Mouse (Mus musculus): ENCODE results near the gene Mphosph9. TPM values are rescaled to one million over a fixed set of nuclear protein-coding genes. Genes with fewer than 3 reads are reported as not detected.
A peak's percentile ranks its signal among the peaks of the same experiment; 100 is the strongest.
"Not testable (repeated sequence)": the region's sequence is repeated elsewhere in the genome, so short reads cannot be mapped to it uniquely, and the experiment has no call there.

Mphosph9 gene
- polyA plus RNA-seq, 1 experiment = 4.4 TPM

DNA sequence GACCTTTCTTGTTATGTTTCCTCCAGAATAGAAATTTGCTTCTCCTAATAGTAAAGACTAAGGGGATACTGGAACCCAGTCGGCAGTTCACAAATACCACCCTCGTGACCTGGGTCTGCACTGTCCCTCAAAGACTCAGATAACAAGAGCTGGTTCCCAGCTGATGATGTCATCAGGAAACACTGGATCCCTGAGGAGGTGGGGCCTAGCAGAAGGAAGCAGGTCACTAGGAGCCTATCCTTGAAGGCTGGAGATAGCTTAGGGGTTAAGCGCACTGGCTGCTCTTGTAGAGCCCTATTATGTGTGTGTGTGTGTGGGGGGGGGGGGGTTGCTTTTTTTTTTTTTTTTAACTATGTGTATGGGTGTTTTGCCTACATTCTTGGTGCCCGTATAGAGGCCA is 27.6 kb downstream of the Mphosph9 start:
- DNase-seq (ENCODE audit: low read depth in 1 of 2, low spot score in 2 of 2) = no peak
- 91% methylated on average over 4 of the region's 4 CpGs for WGBS
- no peak for TF ChIP-seq POLR2A (IDR thresholded peaks at IDR 0.05; ENCODE audit: low read depth, low read length)
- no peak for TF ChIP-seq CTCF (IDR thresholded peaks at IDR 0.05; ENCODE audit: extremely low read depth, insufficient read depth, insufficient read length, insufficient replicate concordance)
- H3K36me3 ChIP-seq (ENCODE audit: control insufficient read depth, insufficient read depth, low read length) = peaks cover 23% of the 10 kb centered on the region
- H3K4me3 ChIP-seq (ENCODE audit: extremely low read depth, insufficient read depth, insufficient read length) = no peak overlapping the region
- no peak overlapping the region for H3K27ac ChIP-seq (ENCODE audit: insufficient read depth, low read length)
- H3K4me1 ChIP-seq (ENCODE audit: control insufficient read depth, insufficient read depth, insufficient read length) = no peaks in the 10 kb centered on the region
- no peaks in the 10 kb centered on the region for H3K27me3 ChIP-seq (ENCODE audit: control insufficient read depth, insufficient read depth, low read length)

DNA sequence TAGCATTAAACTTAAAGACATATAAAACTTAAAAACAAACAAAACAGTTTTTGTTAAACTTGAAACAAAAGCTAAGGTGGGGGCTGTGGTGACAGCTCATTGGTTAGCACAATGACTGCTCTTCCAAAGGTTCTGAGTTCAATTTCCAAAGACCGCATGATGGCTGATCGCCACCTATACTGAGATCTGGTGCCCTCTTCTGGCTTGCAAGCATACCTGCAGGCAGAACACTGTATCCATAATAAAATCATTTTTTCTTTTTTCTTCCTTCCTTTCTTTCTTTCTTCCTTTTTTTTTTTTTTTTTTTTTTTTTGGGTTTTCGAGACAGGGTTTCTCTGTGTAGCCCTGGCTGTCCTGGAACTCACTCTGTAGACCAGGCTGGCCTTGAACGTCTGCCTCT is 28.5 kb downstream of the Mphosph9 start:
- H3K4me1 ChIP-seq (ENCODE audit: control insufficient read depth, insufficient read depth, insufficient read length) = not testable (repeated sequence)

DNA sequence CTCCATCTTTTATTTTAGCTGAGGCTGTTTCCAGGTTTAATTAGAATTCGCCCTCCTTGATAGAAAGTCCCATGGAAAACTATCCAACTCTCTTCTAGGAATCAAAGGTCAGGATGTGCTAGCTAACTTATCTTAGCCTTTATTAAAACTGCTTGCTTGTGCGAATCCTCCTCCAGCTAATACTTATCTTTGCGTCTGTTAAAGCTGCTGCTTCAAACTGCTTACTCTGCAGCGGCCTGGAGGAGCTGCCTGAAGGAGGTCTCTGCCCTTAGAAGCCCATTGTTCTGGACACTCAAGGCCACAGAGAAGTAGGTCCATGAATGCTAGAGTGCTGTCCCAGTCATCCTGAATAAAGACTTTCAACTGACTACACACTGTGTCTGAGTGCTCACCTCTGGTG is 31.3 kb downstream of the Mphosph9 start:
- no peaks in the 10 kb centered on the region for H3K4me1 ChIP-seq (ENCODE audit: control insufficient read depth, insufficient read depth, insufficient read length)
- H3K27ac ChIP-seq (ENCODE audit: insufficient read depth, low read length) = no peak overlapping the region
- WGBS = 91% methylated on average over 4 of the region's 4 CpGs
- TF ChIP-seq POLR2A (IDR thresholded peaks at IDR 0.05; ENCODE audit: low read depth, low read length) = no peak
- TF ChIP-seq CTCF (IDR thresholded peaks at IDR 0.05; ENCODE audit: extremely low read depth, insufficient read depth, insufficient read length, insufficient replicate concordance) = no peak
- DNase-seq (ENCODE audit: low read depth in 1 of 2, low spot score in 2 of 2) = no peak
- H3K4me3 ChIP-seq (ENCODE audit: extremely low read depth, insufficient read depth, insufficient read length) = no peak overlapping the region
- peaks cover 26% of the 10 kb centered on the region for H3K36me3 ChIP-seq (ENCODE audit: control insufficient read depth, insufficient read depth, low read length)
- H3K27me3 ChIP-seq (ENCODE audit: control insufficient read depth, insufficient read depth, low read length) = no peaks in the 10 kb centered on the region

More for the DNA sequence above, 28.5 kb downstream of the Mphosph9 start:
- not testable (repeated sequence) for H3K4me3 ChIP-seq (ENCODE audit: extremely low read depth, insufficient read depth, insufficient read length); H3K27ac ChIP-seq (ENCODE audit: insufficient read depth, low read length); H3K27me3 ChIP-seq (ENCODE audit: control insufficient read depth, insufficient read depth, low read length); DNase-seq (ENCODE audit: low read depth in 1 of 2, low spot score in 2 of 2)
- 55% methylated on average over 4 of the region's 4 CpGs for WGBS
- peak; percentile 31; the same call in 1 of the 2 replicates for TF ChIP-seq CTCF (IDR thresholded peaks at IDR 0.05; ENCODE audit: extremely low read depth, insufficient read depth, insufficient read length, insufficient replicate concordance)
- H3K36me3 ChIP-seq (ENCODE audit: control insufficient read depth, insufficient read depth, low read length) = peaks cover 23% of the 10 kb centered on the region

- Histone ChIP-seq H3K4me3 (ENCODE audit: extremely low read depth, insufficient read depth, insufficient read length) (no peak overlapping the region), H3K36me3 (ENCODE audit: control insufficient read depth, insufficient read depth, low read length) (peaks cover 30% of the 10 kb centered on the region), H3K4me1 (ENCODE audit: control insufficient read depth, insufficient read depth, insufficient read length) (no peaks in the 10 kb centered on the region), H3K27ac (ENCODE audit: insufficient read depth, low read length) (no peak overlapping the region), H3K27me3 (ENCODE audit: control insufficient read depth, insufficient read depth, low read length) (no peaks in the 10 kb centered on the region)
- no peak for TF ChIP-seq CTCF (IDR thresholded peaks at IDR 0.05; ENCODE audit: extremely low read depth, insufficient read depth, insufficient read length, insufficient replicate concordance)
- no peak for TF ChIP-seq POLR2A (IDR thresholded peaks at IDR 0.05; ENCODE audit: low read depth, low read length)
- WGBS = 96% methylated on average over 5 of the region's 5 CpGs
- DNase-seq (ENCODE audit: low read depth in 1 of 2, low spot score in 2 of 2) = no peak
These were observed 33.8 kb downstream of the Mphosph9 start for GRCm38 (mm10) chr5:124293967-124294366.

- no peak overlapping the region for H3K27ac ChIP-seq (ENCODE audit: insufficient read depth, low read length)
- 88% methylated on average over 4 of the region's 4 CpGs for WGBS
- no peaks in the 10 kb centered on the region for H3K27me3 ChIP-seq (ENCODE audit: control insufficient read depth, insufficient read depth, low read length)
- peaks cover 25% of the 10 kb centered on the region for H3K36me3 ChIP-seq (ENCODE audit: control insufficient read depth, insufficient read depth, low read length)
- no peak overlapping the region for H3K4me3 ChIP-seq (ENCODE audit: extremely low read depth, insufficient read depth, insufficient read length)
- DNase-seq (ENCODE audit: low read depth in 1 of 2, low spot score in 2 of 2) = no peak
- no peak for TF ChIP-seq POLR2A (IDR thresholded peaks at IDR 0.05; ENCODE audit: low read depth, low read length)
- TF ChIP-seq CTCF (IDR thresholded peaks at IDR 0.05; ENCODE audit: extremely low read depth, insufficient read depth, insufficient read length, insufficient replicate concordance) = no peak
- no peaks in the 10 kb centered on the region for H3K4me1 ChIP-seq (ENCODE audit: control insufficient read depth, insufficient read depth, insufficient read length)
These were observed 37.6 kb downstream of the Mphosph9 start for GRCm38 (mm10) chr5:124290216-124290615.

GRCm38 (mm10) chr5:124287616-124288247 is 40.0 kb downstream of the Mphosph9 start:
- no peaks in the 10 kb centered on the region for H3K27me3 ChIP-seq (ENCODE audit: control insufficient read depth, insufficient read depth, low read length)
- no peak overlapping the region for H3K27ac ChIP-seq (ENCODE audit: insufficient read depth, low read length)
- peaks cover 28% of the 10 kb centered on the region for H3K36me3 ChIP-seq (ENCODE audit: control insufficient read depth, insufficient read depth, low read length)
- TF ChIP-seq CTCF (IDR thresholded peaks at IDR 0.05; ENCODE audit: extremely low read depth, insufficient read depth, insufficient read length, insufficient replicate concordance) (no peak), POLR2A (IDR thresholded peaks at IDR 0.05; ENCODE audit: low read depth, low read length) (no peak)
- H3K4me1 ChIP-seq (ENCODE audit: control insufficient read depth, insufficient read depth, insufficient read length) = no peaks in the 10 kb centered on the region
- no peak for DNase-seq (ENCODE audit: low read depth in 1 of 2, low spot score in 2 of 2)
- no peak overlapping the region for H3K4me3 ChIP-seq (ENCODE audit: extremely low read depth, insufficient read depth, insufficient read length)
- WGBS = 95% methylated on average over 6 of the region's 6 CpGs

- no peak for DNase-seq (ENCODE audit: low read depth in 1 of 2, low spot score in 2 of 2)
- 89% methylated on average over 3 of the region's 3 CpGs for WGBS
- peaks cover 23% of the 10 kb centered on the region for H3K36me3 ChIP-seq (ENCODE audit: control insufficient read depth, insufficient read depth, low read length)
- H3K27me3 ChIP-seq (ENCODE audit: control insufficient read depth, insufficient read depth, low read length) = no peaks in the 10 kb centered on the region
- no peaks in the 10 kb centered on the region for H3K4me1 ChIP-seq (ENCODE audit: control insufficient read depth, insufficient read depth, insufficient read length)
- no peak overlapping the region for H3K4me3 ChIP-seq (ENCODE audit: extremely low read depth, insufficient read depth, insufficient read length)
- H3K27ac ChIP-seq (ENCODE audit: insufficient read depth, low read length) = no peak overlapping the region
- TF ChIP-seq POLR2A (IDR thresholded peaks at IDR 0.05; ENCODE audit: low read depth, low read length) (no peak), CTCF (IDR thresholded peaks at IDR 0.05; ENCODE audit: extremely low read depth, insufficient read depth, insufficient read length, insufficient replicate concordance) (peak; percentile 14; the same call in 1 of the 2 replicates)
These were observed 43.4 kb downstream of the Mphosph9 start for GRCm38 (mm10) chr5:124284330-124284729.

All from spleen, adult 2 months (tissue).